ENCODE assay signal across 9 mouse cellular contexts in genomic region chr17:29636118-29636517, GRCm38 (mm10). TPM values are rescaled to one million over a fixed set of nuclear protein-coding genes. Genes with fewer than 3 reads are reported as not detected.
A peak's percentile ranks its signal among the peaks of the same experiment; 100 is the strongest.
DNase-seq lines count a peak whose midpoint lies in the region; ATAC-seq and TF ChIP-seq lines count a peak whose summit lies in the region.
"Had no signal": no experiment of that assay in that cellular context is flagged by ENCODE, and none has a peak within 500 bp of the region (broad histone marks: within the 10 kb centered on the region; RNA-seq: fewer than 3 reads in every experiment).

No protein-coding gene starts in this region.

- H3K9ac ChIP-seq in hindbrain, postnatal 0 days (replicated peaks; ENCODE audit: low read length), result no peak overlapping the region
- H3K9ac ChIP-seq in hindbrain, embryonic 12.5 days, result no peak overlapping the region; the same call in 1 of the 2 replicates
- no peak overlapping the region for H3K9ac ChIP-seq in limb, embryonic 14.5 days (ENCODE audit: low read depth, low read length, severe bottlenecking)
- H3K9ac ChIP-seq: embryonic facial prominence, embryonic 15.5 days had no signal

- H3K27me3 ChIP-seq in hindbrain, postnatal 0 days (ENCODE audit: insufficient read depth, low read length), result no peaks in the 10 kb centered on the region
- no peaks in the 10 kb centered on the region for H3K27me3 ChIP-seq in hindbrain, embryonic 12.5 days
- no peaks in the 10 kb centered on the region for H3K27me3 ChIP-seq in limb, embryonic 14.5 days (ENCODE audit: control insufficient read depth, insufficient read depth, low read length)
- no peaks in the 10 kb centered on the region for H3K27me3 ChIP-seq in splenic B cell, adult 2 months (ENCODE audit: control insufficient read depth, insufficient read depth, low read length, poor library complexity, severe bottlenecking)
- H3K27me3 ChIP-seq: embryonic facial prominence, embryonic 15.5 days had no signal

- peaks cover 51% of the 10 kb centered on the region for H3K36me3 ChIP-seq in hindbrain, postnatal 0 days (ENCODE audit: insufficient read depth, low read length)
- H3K36me3 ChIP-seq in hindbrain, embryonic 12.5 days, result peaks cover 84% of the 10 kb centered on the region
- peaks cover 86% of the 10 kb centered on the region for H3K36me3 ChIP-seq in limb, embryonic 14.5 days (ENCODE audit: control insufficient read depth, insufficient read depth, low read length)
- H3K36me3 ChIP-seq in splenic B cell, adult 2 months (ENCODE audit: control insufficient read depth, insufficient read depth, low read length, poor library complexity, severe bottlenecking), result peaks cover 3% of the 10 kb centered on the region

- ATAC-seq in hindbrain, postnatal 0 days, result peak; percentile 43; the same call in 1 of the 2 replicates
- ATAC-seq in hindbrain, embryonic 12.5 days (ENCODE audit: low FRiP score), result no peak
- ATAC-seq in limb, embryonic 14.5 days (ENCODE audit: low FRiP score, low read depth), result no peak

- no peak overlapping the region for H3K4me2 ChIP-seq in hindbrain, postnatal 0 days (ENCODE audit: low read depth, low read length)
- H3K4me2 ChIP-seq in hindbrain, embryonic 12.5 days (replicated peaks), result no peak overlapping the region
- H3K4me2 ChIP-seq in limb, embryonic 14.5 days (replicated peaks; ENCODE audit: low read depth, low read length, severe bottlenecking), result no peak overlapping the region
- H3K4me2 ChIP-seq: embryonic facial prominence, embryonic 15.5 days had no signal

- no peak overlapping the region for H3K27ac ChIP-seq in hindbrain, postnatal 0 days
- no peak overlapping the region for H3K27ac ChIP-seq in hindbrain, embryonic 12.5 days
- H3K27ac ChIP-seq in limb, embryonic 14.5 days (replicated peaks; ENCODE audit: low read depth, low read length), result no peak overlapping the region
- H3K27ac ChIP-seq: embryonic facial prominence, embryonic 15.5 days had no signal

- H3K4me3 ChIP-seq in hindbrain, postnatal 0 days (ENCODE audit: low read length), result no peak overlapping the region
- no peak overlapping the region for H3K4me3 ChIP-seq in hindbrain, embryonic 12.5 days
- H3K4me3 ChIP-seq in limb, embryonic 14.5 days (replicated peaks; ENCODE audit: low read length), result no peak overlapping the region
- H3K4me3 ChIP-seq: embryonic facial prominence, embryonic 15.5 days had no signal

- 70% methylated on average over 5 of the region's 5 CpGs for WGBS in hindbrain, postnatal 0 days
- WGBS in hindbrain, embryonic 12.5 days, result 80% methylated on average over 5 of the region's 5 CpGs
- WGBS in limb, embryonic 14.5 days, result 70% methylated on average over 5 of the region's 5 CpGs

- no peaks in the 10 kb centered on the region for H3K9me3 ChIP-seq in hindbrain, postnatal 0 days (ENCODE audit: low read length)
- H3K9me3 ChIP-seq in hindbrain, embryonic 12.5 days (replicated peaks), result no peaks in the 10 kb centered on the region
- no peaks in the 10 kb centered on the region for H3K9me3 ChIP-seq in limb, embryonic 14.5 days (ENCODE audit: control insufficient read depth, low read length)
- H3K9me3 ChIP-seq: embryonic facial prominence, embryonic 15.5 days had no signal

- DNase-seq in hindbrain, postnatal 0 days (ENCODE audit: low spot score), result peak; percentile 70
- DNase-seq in urinary bladder, postnatal 14 days (ENCODE audit: low spot score), result peak; percentile 24
- no peak for DNase-seq in urinary bladder, postnatal 36 days (ENCODE audit: low spot score in 2 of 2)
- peak; percentile 50 for DNase-seq in cerebellum, adult 11 months
- DNase-seq in limb, embryonic 14.5 days (ENCODE audit: low spot score), result peak; percentile 34
- peak; percentile 57 for DNase-seq in splenic B cell, adult 2 months (ENCODE audit: low read depth, low spot score)
- no peak for DNase-seq in ovary, postnatal 10 days (ENCODE audit: low spot score)

- TF ChIP-seq POLR2A in limb, embryonic 14.5 days (IDR thresholded peaks at IDR 0.05; ENCODE audit: borderline replicate concordance, extremely low read depth, insufficient read depth, insufficient read length), result no peak

- no peaks in the 10 kb centered on the region for H3K4me1 ChIP-seq in hindbrain, postnatal 0 days (ENCODE audit: insufficient read depth, low read length)
- H3K4me1 ChIP-seq in hindbrain, embryonic 12.5 days, result no peaks in the 10 kb centered on the region
- no peaks in the 10 kb centered on the region for H3K4me1 ChIP-seq in limb, embryonic 14.5 days (ENCODE audit: control insufficient read depth, insufficient read depth, low read length)

- peak; percentile 76 for TF ChIP-seq CTCF in hindbrain, postnatal 0 days (IDR thresholded peaks at IDR 0.05; ENCODE audit: low read depth)

RNA-seq across cellular contexts. Expression of gene Gm28043, which starts 21.4 kb away (rescaled TPM):
- total RNA-seq in hindbrain, postnatal 0 days (2014; rRNA removed), result 2.6 and 5.0 TPM in 2 replicates
- 1.2 and 1.9 TPM in 2 replicates for polyA plus RNA-seq in hindbrain, postnatal 0 days (2015; fragmentation: Nextera tagmentation; extraction: Ambion mirVana)
- polyA plus RNA-seq in hindbrain, embryonic 12.5 days (2016; fragmentation: Nextera tagmentation; extraction: Ambion mirVana), result 3.7 and 4.1 TPM in 2 replicates
- 2.6 and 2.8 TPM in 2 replicates for polyA plus RNA-seq in limb, embryonic 14.5 days (2012; rRNA removed)
- polyA plus RNA-seq in limb, embryonic 14.5 days (2014; fragmentation: Nextera tagmentation; extraction: Ambion mirVana), result 3.5 and 3.6 TPM in 2 replicates

RNA-seq across cellular contexts. Expression of gene Rnf8, which starts 21.5 kb away (rescaled TPM):
- 22.2 and 29.4 TPM in 2 replicates for total RNA-seq in hindbrain, postnatal 0 days (2014; rRNA removed)
- polyA plus RNA-seq in hindbrain, postnatal 0 days (2015; fragmentation: Nextera tagmentation; extraction: Ambion mirVana), result 71.3 and 73.8 TPM in 2 replicates
- 100 and 105 TPM in 2 replicates for polyA plus RNA-seq in hindbrain, embryonic 12.5 days (2016; fragmentation: Nextera tagmentation; extraction: Ambion mirVana)
- 37.9 and 55.5 TPM in 2 replicates for polyA plus RNA-seq in limb, embryonic 14.5 days (2012; rRNA removed)
- polyA plus RNA-seq in limb, embryonic 14.5 days (2014; fragmentation: Nextera tagmentation; extraction: Ambion mirVana), result 75.4 and 90.7 TPM in 2 replicates

RNA-seq across cellular contexts. Expression of gene Cmtr1, which starts 24.3 kb away (rescaled TPM):
- total RNA-seq in hindbrain, postnatal 0 days (2014; rRNA removed), result 69.1 and 71.5 TPM in 2 replicates
- polyA plus RNA-seq in hindbrain, postnatal 0 days (2015; fragmentation: Nextera tagmentation; extraction: Ambion mirVana), result 106 and 116 TPM in 2 replicates
- polyA plus RNA-seq in hindbrain, embryonic 12.5 days (2016; fragmentation: Nextera tagmentation; extraction: Ambion mirVana), result 141 and 170 TPM in 2 replicates
- polyA plus RNA-seq in limb, embryonic 14.5 days (2012; rRNA removed), result 42.8 and 54.3 TPM in 2 replicates
- 95.8 and 109 TPM in 2 replicates for polyA plus RNA-seq in limb, embryonic 14.5 days (2014; fragmentation: Nextera tagmentation; extraction: Ambion mirVana)

Comparison
In these comparisons a context has a peak if more than half of its experiments do, and no peak if none do; other contexts are left out.
1. DNase-seq: peak in hindbrain, postnatal 0 days (single experiment), urinary bladder, postnatal 14 days (single experiment), cerebellum, adult 11 months (single experiment), limb, embryonic 14.5 days (single experiment) and splenic B cell, adult 2 months (single experiment); none in urinary bladder, postnatal 36 days (0 of 2) and ovary, postnatal 10 days (single experiment).